Mouse (Mus musculus) midbrain, embryonic 14.5 days (tissue): ENCODE data around the gene Slc47a2. TPM values are rescaled to one million over a fixed set of nuclear protein-coding genes. Genes with fewer than 3 reads are reported as not detected.

ENCODE experiments used
- ATAC-seq: fragments of 200-750 bp; cut with Nextera tagmentation; 2 replicates; pipeline ENCODE4 v1.8.0; 2017; ENCODE audit warnings: moderate number of reproducible peaks, moderate library complexity; ENCODE audit not compliant: low FRiP score, low TSS enrichment
- DNase-seq: peaks from one replicate; pipeline ENCODE4 v3.0.0-alpha.2; 2015
- H3K27ac ChIP-seq: fragments of 300-500 bp; sonication (generic); replicated peaks from 2 replicates; pipeline ENCODE4 v1.5.1; 2014; ENCODE audit warnings: mild to moderate bottlenecking, low read depth, low read length, moderate library complexity
- H3K27me3 ChIP-seq: fragments of 300-500 bp; sonication (generic); 2 replicates; pipeline ENCODE4 v1.6.1; 2014; ENCODE audit warnings: low read length, control low read depth, mixed read lengths; ENCODE audit not compliant: control insufficient read depth, insufficient read depth
- H3K36me3 ChIP-seq: fragments of 300-500 bp; sonication (generic); 2 replicates; pipeline ENCODE4 v1.6.1; 2014; ENCODE audit warnings: low read length, control low read depth; ENCODE audit not compliant: control insufficient read depth, insufficient read depth
- H3K4me1 ChIP-seq: fragments of 300-500 bp; sonication (generic); 2 replicates; pipeline ENCODE4 v1.6.1; 2014; ENCODE audit warnings: mild to moderate bottlenecking, antibody characterized with exemption, low read length, control low read depth; ENCODE audit not compliant: control insufficient read depth, insufficient read depth
- H3K4me2 ChIP-seq: fragments of 300-500 bp; sonication (generic); 2 replicates; pipeline ENCODE4 v1.6.1; 2014; ENCODE audit warnings: mild to moderate bottlenecking, low read length, moderate library complexity
- H3K4me3 ChIP-seq: fragments of 300-500 bp; sonication (generic); replicated peaks from 2 replicates; pipeline ENCODE4 v1.5.1; 2014; ENCODE audit warnings: low read depth, low read length
- H3K9ac ChIP-seq: fragments of 300-500 bp; sonication (generic); replicated peaks from 2 replicates; pipeline ENCODE4 v1.6.1; 2014; ENCODE audit warnings: mild to moderate bottlenecking, low read length, moderate library complexity
- H3K9me3 ChIP-seq: fragments of 300-500 bp; sonication (generic); 2 replicates; pipeline ENCODE4 v1.6.1; 2016; ENCODE audit warnings: low read length, control low read depth, mixed read lengths; ENCODE audit not compliant: control insufficient read depth
- WGBS: fragments of 180-500 bp; shearing (Covaris S2); extraction: QIAGEN DNeasy Blood & Tissue Kit; methylation state at CpG from one replicate; pipeline ENCODE4 v1.1.7; 2014; 5-methylcytosine and 5-hydroxymethylcytosine counted together
- polyA plus RNA-seq: library from polyadenylated mRNA; unstranded; fragments of >200 nt; fragmentation: Nextera tagmentation; extraction: Ambion mirVana; gene quantifications from 2 replicates; pipeline ENCODE4 v1.2.1, GENCODE M21; 2014

The Slc47a2 gene
- polyA plus RNA-seq, 1 experiment from 2014 or later, result not detected

- Histone ChIP-seq H3K9me3 (no peaks in the 10 kb centered on the region), H3K4me1 (no peaks in the 10 kb centered on the region), H3K27ac (no peak overlapping the region), H3K36me3 (no peaks in the 10 kb centered on the region), H3K4me2 (no peak overlapping the region), H3K4me3 (no peak overlapping the region), H3K9ac (no peak overlapping the region), H3K27me3 (no peaks in the 10 kb centered on the region)
- WGBS, result 88% methylated on average over 10 of the region's 10 CpGs
- ATAC-seq (no peak), DNase-seq (no peak)
These were observed 59.1 kb downstream of the Slc47a2 start for GRCm38 (mm10) chr11:61283414-61284049.

- Histone ChIP-seq H3K4me1 (no peaks in the 10 kb centered on the region), H3K4me2 (no peak overlapping the region), H3K9ac (no peak overlapping the region), H3K27ac (no peak overlapping the region), H3K27me3 (no peaks in the 10 kb centered on the region), H3K9me3 (no peaks in the 10 kb centered on the region), H3K36me3 (no peaks in the 10 kb centered on the region), H3K4me3 (no peak overlapping the region)
- 84% methylated on average over 8 of the region's 8 CpGs for WGBS
- DNase-seq (no peak), ATAC-seq (no peak)
These were observed 64.1 kb downstream of the Slc47a2 start for GRCm38 (mm10) chr11:61278445-61279077.

- DNase-seq (no peak), ATAC-seq (no peak)
- Histone ChIP-seq H3K4me3 (no peak overlapping the region), H3K9ac (no peak overlapping the region), H3K4me2 (no peak overlapping the region), H3K27me3 (no peaks in the 10 kb centered on the region), H3K27ac (no peak overlapping the region), H3K4me1 (no peaks in the 10 kb centered on the region), H3K36me3 (no peaks in the 10 kb centered on the region), H3K9me3 (no peaks in the 10 kb centered on the region)
- WGBS, result 75% methylated on average over 2 of the region's 2 CpGs
These were observed 64.7 kb downstream of the Slc47a2 start for GRCm38 (mm10) chr11:61277937-61278336.

- no peak for ATAC-seq
These were observed 66.2 kb downstream of the Slc47a2 start for GRCm38 (mm10) chr11:61276482-61276881.

GRCm38 (mm10) chr11:61275106-61275505 is 67.6 kb downstream of the Slc47a2 start:
- 86% methylated on average over 8 of the region's 8 CpGs for WGBS
- no peak overlapping the region for H3K4me3 ChIP-seq
- H3K36me3 ChIP-seq, result no peaks in the 10 kb centered on the region
- no peak overlapping the region for H3K4me2 ChIP-seq
- H3K27me3 ChIP-seq, result no peaks in the 10 kb centered on the region
- no peak for ATAC-seq
- no peak overlapping the region for H3K9ac ChIP-seq
- H3K4me1 ChIP-seq, result no peaks in the 10 kb centered on the region
- DNase-seq, result no peak
- no peaks in the 10 kb centered on the region for H3K9me3 ChIP-seq
- no peak overlapping the region for H3K27ac ChIP-seq

More at GRCm38 (mm10) chr11:61276482-61276881, 66.2 kb downstream of the Slc47a2 start:
- H3K9ac ChIP-seq, result no peak overlapping the region
- no peak overlapping the region for H3K4me2 ChIP-seq
- no peaks in the 10 kb centered on the region for H3K27me3 ChIP-seq
- DNase-seq, result no peak
- H3K27ac ChIP-seq, result no peak overlapping the region
- no peaks in the 10 kb centered on the region for H3K9me3 ChIP-seq
- 73% methylated on average over 3 of the region's 3 CpGs for WGBS
- H3K4me3 ChIP-seq, result no peak overlapping the region
- H3K36me3 ChIP-seq, result no peaks in the 10 kb centered on the region
- H3K4me1 ChIP-seq, result no peaks in the 10 kb centered on the region

GRCm38 (mm10) chr11:61274421-61274820 is 68.2 kb downstream of the Slc47a2 start:
- DNase-seq (no peak), ATAC-seq (no peak)
- H3K27ac ChIP-seq, result no peak overlapping the region
- no peaks in the 10 kb centered on the region for H3K36me3 ChIP-seq
- H3K4me2 ChIP-seq, result no peak overlapping the region
- H3K9me3 ChIP-seq, result no peaks in the 10 kb centered on the region
- no peak overlapping the region for H3K9ac ChIP-seq
- no peaks in the 10 kb centered on the region for H3K4me1 ChIP-seq
- no peak overlapping the region for H3K4me3 ChIP-seq
- H3K27me3 ChIP-seq, result no peaks in the 10 kb centered on the region
- 91% methylated on average over 1 of the region's 1 CpGs for WGBS

- Histone ChIP-seq H3K27ac (no peak overlapping the region), H3K9ac (no peak overlapping the region), H3K36me3 (no peaks in the 10 kb centered on the region), H3K9me3 (no peaks in the 10 kb centered on the region), H3K27me3 (no peaks in the 10 kb centered on the region), H3K4me2 (no peak overlapping the region), H3K4me3 (no peak overlapping the region), H3K4me1 (no peaks in the 10 kb centered on the region)
- ATAC-seq (no peak), DNase-seq (no peak)
- WGBS, result 96% methylated on average over 2 of the region's 2 CpGs
These were observed 68.7 kb downstream of the Slc47a2 start for GRCm38 (mm10) chr11:61273928-61274327.

- Histone ChIP-seq H3K4me1 (no peaks in the 10 kb centered on the region), H3K9ac (no peak overlapping the region), H3K9me3 (no peaks in the 10 kb centered on the region), H3K27ac (no peak overlapping the region), H3K36me3 (no peaks in the 10 kb centered on the region), H3K4me3 (no peak overlapping the region), H3K4me2 (no peak overlapping the region), H3K27me3 (no peaks in the 10 kb centered on the region)
- DNase-seq (no peak), ATAC-seq (no peak)
These were observed 71.0 kb downstream of the Slc47a2 start for GRCm38 (mm10) chr11:61271612-61272011.

GRCm38 (mm10) chr11:61270406-61270805 is 72.3 kb downstream of the Slc47a2 start:
- no peaks in the 10 kb centered on the region for H3K36me3 ChIP-seq
- H3K9ac ChIP-seq, result no peak overlapping the region
- no peak overlapping the region for H3K4me2 ChIP-seq
- H3K27ac ChIP-seq, result no peak overlapping the region
- DNase-seq, result no peak
- H3K4me3 ChIP-seq, result no peak overlapping the region
- H3K4me1 ChIP-seq, result peaks cover 8% of the 10 kb centered on the region
- WGBS, result 76% methylated on average over 5 of the region's 5 CpGs
- ATAC-seq, result no peak
- H3K9me3 ChIP-seq, result no peaks in the 10 kb centered on the region
- no peaks in the 10 kb centered on the region for H3K27me3 ChIP-seq
